Mouse (Mus musculus): ENCODE results near the gene Asrgl1.
"Not testable (repeated sequence)": the region's sequence is repeated elsewhere in the genome, so short reads cannot be mapped to it uniquely, and the experiment has no call there.

Asrgl1 gene

GRCm38 (mm10) chr19:9103986-9104385, 31.4 kb downstream of the Asrgl1 start:
- no peak for DNase-seq

- DNase-seq, result no peak
These were observed 34.4 kb downstream of the Asrgl1 start for GRCm38 (mm10) chr19:9101062-9101457.

GRCm38 (mm10) chr19:9100297-9101061, 35.0 kb downstream of the Asrgl1 start:
- no peak for DNase-seq

GRCm38 (mm10) chr19:9099751-9100150, 35.7 kb downstream of the Asrgl1 start:
- DNase-seq, result no peak

- DNase-seq, result no peak
These were observed 38.0 kb downstream of the Asrgl1 start for GRCm38 (mm10) chr19:9097441-9097840.

- DNase-seq, result no peak
These were observed 40.3 kb downstream of the Asrgl1 start for GRCm38 (mm10) chr19:9095111-9095510.

GRCm38 (mm10) chr19:9090709-9091108, 44.7 kb downstream of the Asrgl1 start:
- DNase-seq, result no peak

GRCm38 (mm10) chr19:9090191-9090590, 45.2 kb downstream of the Asrgl1 start:
- no peak for DNase-seq

- no peak for DNase-seq
These were observed 47.6 kb downstream of the Asrgl1 start, which contains the start of gene Scgb1a1 for GRCm38 (mm10) chr19:9087821-9088220. Gene Scgb1a1 (minus strand): TSS chr19:9087958.

GRCm38 (mm10) chr19:9083892-9084291, 51.5 kb downstream of the Asrgl1 start:
- DNase-seq, result not testable (repeated sequence)

- DNase-seq, result no peak
These were observed 52.5 kb downstream of the Asrgl1 start for GRCm38 (mm10) chr19:9083010-9083355.

- DNase-seq, result peak; percentile 89
These were observed 53.0 kb downstream of the Asrgl1 start for GRCm38 (mm10) chr19:9082191-9083009.

- no peak for DNase-seq
These were observed 53.9 kb downstream of the Asrgl1 start for GRCm38 (mm10) chr19:9081311-9082190.

- DNase-seq, result no peak
These were observed 55.5 kb downstream of the Asrgl1 start for GRCm38 (mm10) chr19:9079916-9080315.

- DNase-seq, result no peak
These were observed 58.3 kb downstream of the Asrgl1 start for GRCm38 (mm10) chr19:9076982-9077660.

- DNase-seq, result no peak
These were observed 59.4 kb downstream of the Asrgl1 start for GRCm38 (mm10) chr19:9076035-9076434.

- no peak for DNase-seq
These were observed 59.9 kb downstream of the Asrgl1 start for GRCm38 (mm10) chr19:9075558-9075957.

- DNase-seq, result no peak
These were observed 61.0 kb downstream of the Asrgl1 start for GRCm38 (mm10) chr19:9074424-9074823.

- no peak for DNase-seq
These were observed 61.5 kb downstream of the Asrgl1 start for GRCm38 (mm10) chr19:9073776-9074411.

- no peak for DNase-seq
These were observed 63.3 kb downstream of the Asrgl1 start for GRCm38 (mm10) chr19:9072157-9072530.

GRCm38 (mm10) chr19:9071456-9072156, 63.8 kb downstream of the Asrgl1 start:
- no peak for DNase-seq
